Mouse (Mus musculus): ENCODE results near the gene Klk7. TPM values are rescaled to one million over a fixed set of nuclear protein-coding genes. Genes with fewer than 3 reads are reported as not detected.

The Klk7 gene
- polyA plus RNA-seq, 1 experiment, result not detected

GRCm38 (mm10) chr7:43821581-43821980 lies 10.5 kb downstream of the Klk7 start:
- Histone ChIP-seq H3K4me1 (ENCODE audit: control insufficient read depth, insufficient read depth, insufficient read length) (no peaks in the 10 kb centered on the region), H3K36me3 (ENCODE audit: control insufficient read depth, insufficient read depth, low read length) (no peaks in the 10 kb centered on the region), H3K27ac (ENCODE audit: insufficient read depth, low read length) (no peak overlapping the region), H3K27me3 (ENCODE audit: control insufficient read depth, insufficient read depth, low read length) (no peaks in the 10 kb centered on the region), H3K4me3 (ENCODE audit: extremely low read depth, insufficient read depth, insufficient read length) (no peak overlapping the region)
- TF ChIP-seq CTCF (IDR thresholded peaks at IDR 0.05; ENCODE audit: extremely low read depth, insufficient read depth, insufficient read length, insufficient replicate concordance) (no peak), POLR2A (IDR thresholded peaks at IDR 0.05; ENCODE audit: low read depth, low read length) (no peak)
- DNase-seq (ENCODE audit: low read depth in 1 of 2, low spot score in 2 of 2), result no peak
- 90% methylated on average over 7 of the region's 7 CpGs for whole genome bisulfite sequencing

GRCm38 (mm10) chr7:43824199-43824598 lies 13.1 kb downstream of the Klk7 start, which contains the start of gene Klk6:
TSS of gene Klk6 (plus strand) at chr7:43824499.
- Histone ChIP-seq H3K36me3 (ENCODE audit: control insufficient read depth, insufficient read depth, low read length) (no peaks in the 10 kb centered on the region), H3K27me3 (ENCODE audit: control insufficient read depth, insufficient read depth, low read length) (no peaks in the 10 kb centered on the region), H3K4me3 (ENCODE audit: extremely low read depth, insufficient read depth, insufficient read length) (no peak within 1 kb of the TSS), H3K4me1 (ENCODE audit: control insufficient read depth, insufficient read depth, insufficient read length) (no peaks in the 10 kb centered on the region), H3K27ac (ENCODE audit: insufficient read depth, low read length) (no peak within 1 kb of the TSS)
- 84% methylated on average over 10 of the region's 10 CpGs for WGBS
- no peak for TF ChIP-seq POLR2A (IDR thresholded peaks at IDR 0.05; ENCODE audit: low read depth, low read length)
- no peak for TF ChIP-seq CTCF (IDR thresholded peaks at IDR 0.05; ENCODE audit: extremely low read depth, insufficient read depth, insufficient read length, insufficient replicate concordance)
- no peak for DNase-seq (ENCODE audit: low read depth in 1 of 2, low spot score in 2 of 2)

GRCm38 (mm10) chr7:43826056-43826455 lies 15.0 kb downstream of the Klk7 start:
- no peak overlapping the region for H3K4me3 ChIP-seq (ENCODE audit: extremely low read depth, insufficient read depth, insufficient read length)
- 81% methylated on average over 5 of the region's 5 CpGs for WGBS
- H3K27ac ChIP-seq (ENCODE audit: insufficient read depth, low read length), result no peak overlapping the region
- no peak for TF ChIP-seq POLR2A (IDR thresholded peaks at IDR 0.05; ENCODE audit: low read depth, low read length)
- TF ChIP-seq CTCF (IDR thresholded peaks at IDR 0.05; ENCODE audit: extremely low read depth, insufficient read depth, insufficient read length, insufficient replicate concordance), result no peak
- no peaks in the 10 kb centered on the region for H3K27me3 ChIP-seq (ENCODE audit: control insufficient read depth, insufficient read depth, low read length)
- H3K36me3 ChIP-seq (ENCODE audit: control insufficient read depth, insufficient read depth, low read length), result no peaks in the 10 kb centered on the region
- H3K4me1 ChIP-seq (ENCODE audit: control insufficient read depth, insufficient read depth, insufficient read length), result no peaks in the 10 kb centered on the region
- DNase-seq (ENCODE audit: low read depth in 1 of 2, low spot score in 2 of 2), result no peak

- Histone ChIP-seq H3K4me1 (ENCODE audit: control insufficient read depth, insufficient read depth, insufficient read length) (no peaks in the 10 kb centered on the region), H3K36me3 (ENCODE audit: control insufficient read depth, insufficient read depth, low read length) (no peaks in the 10 kb centered on the region), H3K27me3 (ENCODE audit: control insufficient read depth, insufficient read depth, low read length) (no peaks in the 10 kb centered on the region), H3K27ac (ENCODE audit: insufficient read depth, low read length) (no peak overlapping the region), H3K4me3 (ENCODE audit: extremely low read depth, insufficient read depth, insufficient read length) (no peak overlapping the region)
- no peak for TF ChIP-seq POLR2A (IDR thresholded peaks at IDR 0.05; ENCODE audit: low read depth, low read length)
- TF ChIP-seq CTCF (IDR thresholded peaks at IDR 0.05; ENCODE audit: extremely low read depth, insufficient read depth, insufficient read length, insufficient replicate concordance), result no peak
- 80% methylated on average over 4 of the region's 4 CpGs for whole genome bisulfite sequencing
- DNase-seq (ENCODE audit: low read depth in 1 of 2, low spot score in 2 of 2), result no peak
Observed at GRCm38 (mm10) chr7:43827706-43828105, 16.6 kb downstream of the Klk7 start.

GRCm38 (mm10) chr7:43829006-43829405 lies 17.9 kb downstream of the Klk7 start:
- WGBS, result 91% methylated on average over 8 of the region's 8 CpGs
- TF ChIP-seq POLR2A (IDR thresholded peaks at IDR 0.05; ENCODE audit: low read depth, low read length), result no peak
- no peak for TF ChIP-seq CTCF (IDR thresholded peaks at IDR 0.05; ENCODE audit: extremely low read depth, insufficient read depth, insufficient read length, insufficient replicate concordance)
- Histone ChIP-seq H3K36me3 (ENCODE audit: control insufficient read depth, insufficient read depth, low read length) (no peaks in the 10 kb centered on the region), H3K27me3 (ENCODE audit: control insufficient read depth, insufficient read depth, low read length) (no peaks in the 10 kb centered on the region), H3K4me3 (ENCODE audit: extremely low read depth, insufficient read depth, insufficient read length) (no peak overlapping the region), H3K27ac (ENCODE audit: insufficient read depth, low read length) (no peak overlapping the region), H3K4me1 (ENCODE audit: control insufficient read depth, insufficient read depth, insufficient read length) (no peaks in the 10 kb centered on the region)
- no peak for DNase-seq (ENCODE audit: low read depth in 1 of 2, low spot score in 2 of 2)

GRCm38 (mm10) chr7:43841701-43842100 lies 30.6 kb downstream of the Klk7 start, which contains the start of gene Klk5:
TSS of gene Klk5 (plus strand) at chr7:43841971.
- Histone ChIP-seq H3K4me1 (ENCODE audit: control insufficient read depth, insufficient read depth, insufficient read length) (no peaks in the 10 kb centered on the region), H3K4me3 (ENCODE audit: extremely low read depth, insufficient read depth, insufficient read length) (no peak within 1 kb of the TSS), H3K27me3 (ENCODE audit: control insufficient read depth, insufficient read depth, low read length) (no peaks in the 10 kb centered on the region), H3K36me3 (ENCODE audit: control insufficient read depth, insufficient read depth, low read length) (no peaks in the 10 kb centered on the region), H3K27ac (ENCODE audit: insufficient read depth, low read length) (no peak within 1 kb of the TSS)
- no peak for TF ChIP-seq CTCF (IDR thresholded peaks at IDR 0.05; ENCODE audit: extremely low read depth, insufficient read depth, insufficient read length, insufficient replicate concordance)
- no peak for TF ChIP-seq POLR2A (IDR thresholded peaks at IDR 0.05; ENCODE audit: low read depth, low read length)
- 58% methylated on average over 3 of the region's 3 CpGs for WGBS
- no peak for DNase-seq (ENCODE audit: low read depth in 1 of 2, low spot score in 2 of 2)

- Histone ChIP-seq H3K4me1 (ENCODE audit: control insufficient read depth, insufficient read depth, insufficient read length) (no peaks in the 10 kb centered on the region), H3K36me3 (ENCODE audit: control insufficient read depth, insufficient read depth, low read length) (no peaks in the 10 kb centered on the region), H3K27ac (ENCODE audit: insufficient read depth, low read length) (no peak overlapping the region), H3K27me3 (ENCODE audit: control insufficient read depth, insufficient read depth, low read length) (no peaks in the 10 kb centered on the region), H3K4me3 (ENCODE audit: extremely low read depth, insufficient read depth, insufficient read length) (no peak overlapping the region)
- WGBS, result 87% methylated on average over 4 of the region's 4 CpGs
- DNase-seq (ENCODE audit: low read depth in 1 of 2, low spot score in 2 of 2), result no peak
- TF ChIP-seq POLR2A (IDR thresholded peaks at IDR 0.05; ENCODE audit: low read depth, low read length) (no peak), CTCF (IDR thresholded peaks at IDR 0.05; ENCODE audit: extremely low read depth, insufficient read depth, insufficient read length, insufficient replicate concordance) (no peak)
Observed at GRCm38 (mm10) chr7:43843801-43844200, 32.7 kb downstream of the Klk7 start.

Data from spleen, adult 2 months (tissue).